Mouse (Mus musculus): ENCODE data around the gene Grik3.

GRCm38 (mm10) chr4:125534449-125534848 lies 43.9 kb downstream of the Grik3 start:
- TF ChIP-seq CTCF (IDR thresholded peaks at IDR 0.05; ENCODE audit: borderline replicate concordance, insufficient read depth, low read length) (no peak), POLR2A (IDR thresholded peaks at IDR 0.05; ENCODE audit: low read depth, low read length) (no peak)

Measured in embryonic fibroblast, embryonic 13.5 days (primary cell).